Mouse (Mus musculus) layer of hippocampus, adult 18-20 months (tissue): Measurements from ENCODE around the gene Snx22. TPM values are rescaled to one million over a fixed set of nuclear protein-coding genes. Genes with fewer than 3 reads are reported as not detected.
A peak's percentile ranks its signal among the peaks of the same experiment; 100 is the strongest.

Experiments used
- DNase-seq, 2 experiments: peaks; one replicate each; pipeline ENCODE4 v3.0.0; 2022; ENCODE audit warnings: low spot score in 2 of 2
- long read RNA-seq: library from polyadenylated mRNA; stranded (forward); transcript quantifications from one replicate; pipeline ENCODE4 v2.0.0, GENCODE M21; 2021
- total RNA-seq, 2 experiments: library from RNA; stranded (reverse); gene quantifications; 2 replicates each; pipeline ENCODE4 v1.2.3; 2021

Gene Snx22
- total RNA-seq = 1 to 10 TPM; 5.9 to 6.1 TPM
- long read RNA-seq, partial matches to known transcripts = 1 of 9 reads
- long read RNA-seq, other reads (novel, unspliced or antisense) = 6 of 9 reads

GRCm38 (mm10) chr9:66069583-66069982 is at the start of gene Snx22:
TSS of gene Snx22 (minus strand) at chr9:66069719.
- peak; percentile 53 to 73 for DNase-seq

GRCm38 (mm10) chr9:66116890-66117289 is 47.4 kb upstream of the Snx22 start:
- no peak for DNase-seq

GRCm38 (mm10) chr9:66114341-66114740 is 44.8 kb upstream of the Snx22 start:
- DNase-seq = no peak

- DNase-seq = no peak
These were observed 41.3 kb upstream of the Snx22 start for GRCm38 (mm10) chr9:66110611-66111379.

- DNase-seq = no peak
These were observed 40.6 kb upstream of the Snx22 start for GRCm38 (mm10) chr9:66110126-66110525.

- DNase-seq = no peak
These were observed 40.1 kb upstream of the Snx22 start for GRCm38 (mm10) chr9:66109574-66109973.

- no peak for DNase-seq
These were observed 35.6 kb upstream of the Snx22 start for GRCm38 (mm10) chr9:66105168-66105567.

- no peak for DNase-seq
These were observed 35.1 kb upstream of the Snx22 start for GRCm38 (mm10) chr9:66104601-66105000.

- peak in 1 of 2 experiments; percentile 36 for DNase-seq
These were observed 33.1 kb upstream of the Snx22 start for GRCm38 (mm10) chr9:66102668-66103067.

- peak in 1 of 2 experiments; percentile 59 for DNase-seq
These were observed 32.1 kb upstream of the Snx22 start for GRCm38 (mm10) chr9:66101577-66101976.

- DNase-seq = no peak
These were observed 23.1 kb upstream of the Snx22 start for GRCm38 (mm10) chr9:66092664-66093063.

GRCm38 (mm10) chr9:66091327-66092231 is 22.1 kb upstream of the Snx22 start:
- no peak for DNase-seq

GRCm38 (mm10) chr9:66090593-66091244 is 21.2 kb upstream of the Snx22 start:
- DNase-seq = no peak

GRCm38 (mm10) chr9:66088411-66088810 is 18.9 kb upstream of the Snx22 start:
- peak in 1 of 2 experiments; percentile 57 for DNase-seq

- no peak for DNase-seq
These were observed 17.5 kb upstream of the Snx22 start for GRCm38 (mm10) chr9:66087062-66087461.

GRCm38 (mm10) chr9:66084171-66084570 is 14.7 kb upstream of the Snx22 start:
- no peak for DNase-seq

- no peak for DNase-seq
These were observed 12.5 kb upstream of the Snx22 start for GRCm38 (mm10) chr9:66081999-66082398.

- no peak for DNase-seq
These were observed 11.4 kb upstream of the Snx22 start for GRCm38 (mm10) chr9:66080804-66081459.

GRCm38 (mm10) chr9:66078493-66078892 is 9.0 kb upstream of the Snx22 start:
- no peak for DNase-seq

GRCm38 (mm10) chr9:66078072-66078471 is 8.6 kb upstream of the Snx22 start:
- no peak for DNase-seq

GRCm38 (mm10) chr9:66072754-66073153 is 3.2 kb upstream of the Snx22 start:
- DNase-seq = no peak
